Mouse (Mus musculus): ENCODE data around the gene Slc22a12.

Gene Slc22a12

DNA sequence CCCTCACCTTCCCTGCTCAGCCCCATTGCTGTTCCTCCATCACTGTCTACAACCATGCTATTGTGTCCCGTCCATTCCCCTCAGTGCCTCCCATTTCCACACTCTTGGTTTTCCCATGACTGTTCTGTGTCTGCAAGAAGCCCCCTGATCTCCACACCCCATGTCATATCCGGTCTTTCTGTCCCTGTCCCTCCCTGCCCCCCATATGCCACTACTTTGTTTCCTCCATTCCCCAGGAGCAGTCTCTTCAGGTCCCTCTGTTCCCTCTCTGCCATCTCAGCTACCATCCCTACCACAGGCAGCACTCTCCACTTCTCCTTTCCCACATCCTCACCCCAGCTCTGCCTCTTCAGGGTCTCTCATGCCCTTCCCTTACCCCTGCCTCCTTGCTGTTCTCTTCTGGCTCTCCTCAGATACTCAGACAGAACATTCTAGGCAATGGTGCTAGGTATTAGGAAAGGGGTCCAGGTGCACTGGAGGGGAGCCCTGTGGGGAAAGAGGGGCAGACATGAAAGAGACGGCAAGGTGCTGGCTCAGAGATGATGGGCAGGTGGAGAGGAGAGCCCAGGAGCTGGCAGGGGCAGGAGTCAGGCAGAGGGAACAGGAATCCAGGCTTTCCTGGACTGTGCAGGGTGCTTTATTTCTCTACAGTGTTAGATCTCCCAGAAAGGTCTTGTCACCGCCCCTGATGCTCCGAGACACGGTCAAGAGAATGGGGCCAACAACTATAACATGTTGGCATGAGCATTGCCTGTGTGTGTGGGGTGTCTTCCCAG is 42.8 kb downstream of the Slc22a12 start:
- in situ Hi-C loops (cut with MboI; ENCODE audit: low pct_unique_long_range_greater_than_20kb in 1 of 2, low sequenced_read_pairs in 2 of 2, unreplicated experiment in 1 of 2): no loop called here

DNA sequence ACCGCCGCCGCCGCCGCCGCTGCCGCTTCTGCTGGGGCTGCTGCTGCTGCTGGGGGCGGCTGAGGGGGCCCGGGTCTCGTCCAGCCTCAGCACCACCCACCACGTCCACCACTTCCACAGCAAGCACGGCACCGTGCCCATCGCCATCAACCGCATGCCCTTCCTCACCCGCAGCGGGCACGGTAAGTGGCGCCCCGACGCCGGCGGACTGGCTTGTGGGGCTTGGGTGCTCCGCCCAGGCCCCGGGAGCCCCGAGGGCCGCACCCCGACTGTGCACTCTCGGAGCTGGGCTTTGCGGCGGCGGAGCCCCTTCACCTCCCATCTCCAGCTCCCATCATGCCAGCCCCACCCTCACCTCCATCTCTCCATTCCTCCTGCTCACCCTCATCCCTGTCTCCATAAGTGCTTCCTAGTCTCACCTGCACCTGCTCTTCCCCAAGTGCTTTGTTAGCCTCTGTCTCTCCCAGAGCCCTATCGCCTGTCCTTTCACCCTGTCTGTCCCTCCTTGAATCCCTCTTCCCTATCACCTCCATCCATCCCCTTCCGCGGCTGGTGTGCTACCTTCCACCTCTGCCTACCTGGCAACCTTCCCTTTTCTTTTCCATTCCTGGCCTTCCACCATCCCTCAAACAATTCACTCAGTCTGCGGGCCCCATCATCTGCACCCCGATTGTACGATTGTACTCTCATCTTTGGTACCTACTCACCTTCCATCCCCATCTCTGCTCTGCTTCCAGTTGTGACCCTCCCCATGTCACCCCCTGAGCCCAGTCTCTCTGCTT is 44.3 kb downstream of the Slc22a12 start:
- in situ Hi-C loops (cut with MboI; ENCODE audit: low pct_unique_long_range_greater_than_20kb in 1 of 2, low sequenced_read_pairs in 2 of 2, unreplicated experiment in 1 of 2): no loop called here

- in situ Hi-C loops (cut with MboI; ENCODE audit: low pct_unique_long_range_greater_than_20kb in 1 of 2, low sequenced_read_pairs in 2 of 2, unreplicated experiment in 1 of 2): no loop called here
Measured at GRCm38 (mm10) chr19:6497803-6498202, 45.0 kb downstream of the Slc22a12 start.

GRCm38 (mm10) chr19:6497150-6497801 is 45.6 kb downstream of the Slc22a12 start:
- in situ Hi-C loops (cut with MboI; ENCODE audit: low pct_unique_long_range_greater_than_20kb in 1 of 2, low sequenced_read_pairs in 2 of 2, unreplicated experiment in 1 of 2): no loop called here

DNA sequence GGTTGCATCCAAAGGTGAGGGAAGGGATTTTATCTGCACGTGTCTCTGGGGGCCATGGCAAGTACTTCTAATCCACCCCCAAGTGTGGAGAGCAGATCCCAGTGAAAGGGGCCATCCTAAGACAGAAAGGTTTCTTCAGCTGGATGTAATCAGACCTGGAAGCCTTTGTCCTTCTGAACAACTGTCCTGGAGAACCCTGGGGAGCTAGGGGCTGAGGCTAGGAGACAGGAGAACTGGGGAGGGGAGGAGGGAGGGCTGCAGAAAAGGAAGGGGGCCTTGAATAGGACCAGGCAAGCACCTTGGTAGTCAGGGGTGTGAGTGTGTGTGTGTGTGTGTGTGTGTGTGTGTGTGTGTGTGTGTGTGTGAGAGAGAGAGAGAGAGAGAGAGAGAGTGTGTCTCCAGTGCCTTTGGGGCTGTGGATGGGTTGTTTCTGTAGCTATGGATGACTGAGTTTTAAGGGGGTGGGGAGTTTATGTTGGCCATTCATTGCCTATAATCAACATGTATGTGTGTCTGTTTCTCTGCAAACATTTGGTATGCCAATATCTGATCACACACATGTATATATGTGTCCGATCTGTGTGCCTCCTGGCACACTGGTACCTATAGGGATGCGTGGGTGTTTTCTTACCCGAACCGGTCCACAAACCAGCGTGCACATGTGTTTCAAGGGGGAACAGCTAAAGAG is 46.2 kb downstream of the Slc22a12 start:
- in situ Hi-C loops (cut with MboI; ENCODE audit: low pct_unique_long_range_greater_than_20kb in 1 of 2, low sequenced_read_pairs in 2 of 2, unreplicated experiment in 1 of 2): no loop called here

DNA sequence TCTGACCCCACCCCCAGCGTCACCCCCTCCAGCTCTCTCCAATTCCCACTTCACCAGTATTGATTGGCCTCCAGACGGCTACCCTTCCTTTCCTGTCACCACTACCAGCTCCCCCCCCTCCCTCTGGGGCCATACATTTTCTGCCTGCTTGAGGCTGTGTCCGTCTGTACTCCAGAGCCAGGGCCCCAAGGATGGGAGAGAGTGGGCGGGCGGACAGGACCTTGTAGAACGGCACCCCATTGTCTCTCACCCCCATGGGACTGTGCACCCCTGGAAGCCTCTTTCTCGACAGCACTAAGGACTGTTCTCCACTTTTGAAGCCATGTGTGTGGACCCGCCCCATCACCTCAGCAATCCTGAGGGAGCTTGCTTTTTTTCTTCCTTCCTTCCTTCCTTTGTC is 47.1 kb downstream of the Slc22a12 start:
- in situ Hi-C loops (cut with MboI; ENCODE audit: low pct_unique_long_range_greater_than_20kb in 1 of 2, low sequenced_read_pairs in 2 of 2, unreplicated experiment in 1 of 2): no loop called here

- in situ Hi-C loops (cut with MboI; ENCODE audit: low pct_unique_long_range_greater_than_20kb in 1 of 2, low sequenced_read_pairs in 2 of 2, unreplicated experiment in 1 of 2): loop anchor here in 1 of 2 experiments (5.0 kb wide), 2 partner anchors 48 to 83 kb away; partner anchors contain the start of gene Slc22a12
Measured at GRCm38 (mm10) chr19:6494504-6495170, 48.2 kb downstream of the Slc22a12 start.

- in situ Hi-C loops (cut with MboI; ENCODE audit: low pct_unique_long_range_greater_than_20kb in 1 of 2, low sequenced_read_pairs in 2 of 2, unreplicated experiment in 1 of 2): loop anchor here in 1 of 2 experiments (5.0 kb wide), 2 partner anchors 48 to 83 kb away; partner anchors contain the start of gene Slc22a12
Measured at GRCm38 (mm10) chr19:6494032-6494431, 48.8 kb downstream of the Slc22a12 start.

GRCm38 (mm10) chr19:6493219-6493618 is 49.6 kb downstream of the Slc22a12 start:
- in situ Hi-C loops (cut with MboI; ENCODE audit: low pct_unique_long_range_greater_than_20kb in 1 of 2, low sequenced_read_pairs in 2 of 2, unreplicated experiment in 1 of 2): loop anchor here in 1 of 2 experiments (5.0 kb wide), 2 partner anchors 49 to 84 kb away; partner anchors contain the start of gene Slc22a12

GRCm38 (mm10) chr19:6492124-6492523 is 50.7 kb downstream of the Slc22a12 start:
- in situ Hi-C loops (cut with MboI; ENCODE audit: low pct_unique_long_range_greater_than_20kb in 1 of 2, low sequenced_read_pairs in 2 of 2, unreplicated experiment in 1 of 2): loop anchor here in 1 of 2 experiments (5.0 kb wide), 2 partner anchors 50 to 85 kb away; partner anchors contain the start of gene Slc22a12

- in situ Hi-C loops (cut with MboI; ENCODE audit: low pct_unique_long_range_greater_than_20kb in 1 of 2, low sequenced_read_pairs in 2 of 2, unreplicated experiment in 1 of 2): loop anchor here in 1 of 2 experiments (5.0 kb wide), 2 partner anchors 51 to 86 kb away; partner anchors contain the start of gene Slc22a12
Measured at GRCm38 (mm10) chr19:6491538-6491937, 51.3 kb downstream of the Slc22a12 start.

GRCm38 (mm10) chr19:6489030-6489429 is 53.8 kb downstream of the Slc22a12 start:
- in situ Hi-C loops (cut with MboI; ENCODE audit: low pct_unique_long_range_greater_than_20kb in 1 of 2, low sequenced_read_pairs in 2 of 2, unreplicated experiment in 1 of 2): no loop called here

All from mouse embryonic stem cell (cell line).